Mouse (Mus musculus) heart, adult 2 months (tissue): ENCODE measurements around the gene Dhrs4.

Source experiments
- CTCF ChIP-seq: fragments of 200-600 bp; IDR thresholded peaks from 2 replicates; pipeline ENCODE4 v1.8.1; 2022; ENCODE audit warnings: antibody characterized with exemption, mild to moderate bottlenecking, moderate library complexity
- POLR2A ChIP-seq: fragments of 200-500 bp; IDR thresholded peaks from 2 replicates; pipeline ENCODE4 v1.6.1; 2011; ENCODE audit warnings: mild to moderate bottlenecking, low read depth, low read length, control low read depth; ENCODE audit not compliant: insufficient read depth

DNA sequence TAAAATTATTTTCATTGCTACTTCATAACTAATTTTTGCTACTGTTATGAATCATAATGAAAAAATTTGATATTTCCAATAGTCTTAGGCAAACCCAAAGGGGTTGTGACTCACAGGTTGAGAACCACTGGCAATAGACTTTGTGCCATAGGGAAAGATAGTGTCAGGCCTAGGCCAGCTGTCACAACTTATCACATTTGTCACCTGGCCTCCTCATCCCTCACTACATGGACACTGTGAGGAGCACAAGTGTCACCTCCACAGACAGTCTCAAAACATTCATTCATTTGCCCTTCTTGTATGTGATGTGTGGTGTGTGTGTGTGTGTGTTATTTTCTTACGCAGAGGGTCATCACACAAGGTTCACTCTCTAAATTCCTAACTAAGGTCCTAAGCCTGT, 1.1 kb upstream of the Dhrs4 start:
- no peak for TF ChIP-seq CTCF
- TF ChIP-seq POLR2A = no peak
